Mouse (Mus musculus) brown adipose tissue, adult 24 weeks (tissue): ENCODE measurements around the gene Gm20388. TPM values are rescaled to one million over a fixed set of nuclear protein-coding genes. Genes with fewer than 3 reads are reported as not detected.
A peak's percentile ranks its signal among the peaks of the same experiment; 100 is the strongest.

Source experiments
- H3K27ac ChIP-seq: fragments of 200-500 bp; replicated peaks from 2 replicates; pipeline ENCODE4 v1.5.1; 2012; ENCODE audit warnings: low read depth, mild to moderate bottlenecking, low read length
- H3K4me1 ChIP-seq: fragments of 200-500 bp; 2 replicates; pipeline ENCODE4 v1.6.1; 2012; ENCODE audit warnings: low read length, mixed read lengths; ENCODE audit not compliant: control insufficient read depth, insufficient read depth, insufficient read length
- H3K4me3 ChIP-seq: fragments of 200-500 bp; 2 replicates; pipeline ENCODE4 v1.5.1; 2012; ENCODE audit warnings: low read depth, mild to moderate bottlenecking, low read length, moderate library complexity; ENCODE audit not compliant: insufficient read depth
- polyA plus RNA-seq: library from polyadenylated mRNA; stranded (reverse); fragments of >200 nt; gene quantifications from 2 replicates; pipeline ENCODE4 v1.2.4, GENCODE M21; 2012; ENCODE audit not compliant: missing spikeins, insufficient read depth, insufficient read length

Gm20388 gene
- polyA plus RNA-seq, 1 experiment = 44.7 TPM

DNA sequence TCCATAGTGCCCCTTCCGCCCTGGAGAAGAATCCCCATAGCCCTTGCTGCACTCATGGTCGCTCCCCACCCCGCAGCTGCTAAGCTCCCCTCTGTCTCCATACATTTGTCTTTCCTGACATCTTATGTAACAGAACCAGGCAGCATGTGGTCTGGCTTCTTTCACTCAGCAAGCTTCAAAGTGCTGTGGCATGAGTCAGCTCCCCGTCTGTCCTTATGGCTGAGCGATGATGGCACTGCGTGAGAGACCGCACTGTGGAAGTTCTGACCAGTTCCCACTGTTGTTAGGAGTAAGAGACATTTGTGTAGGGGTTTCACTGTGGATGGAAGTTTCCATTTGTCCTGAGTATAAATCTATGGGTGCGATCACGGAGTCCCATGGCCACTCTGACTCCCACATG is 2270.8 kb downstream of the Gm20388 start:
- H3K27ac ChIP-seq = no peak overlapping the region
- peaks cover 6% of the 10 kb centered on the region; the same call in 1 of the 2 replicates for H3K4me1 ChIP-seq
- H3K4me3 ChIP-seq = no peak overlapping the region

DNA sequence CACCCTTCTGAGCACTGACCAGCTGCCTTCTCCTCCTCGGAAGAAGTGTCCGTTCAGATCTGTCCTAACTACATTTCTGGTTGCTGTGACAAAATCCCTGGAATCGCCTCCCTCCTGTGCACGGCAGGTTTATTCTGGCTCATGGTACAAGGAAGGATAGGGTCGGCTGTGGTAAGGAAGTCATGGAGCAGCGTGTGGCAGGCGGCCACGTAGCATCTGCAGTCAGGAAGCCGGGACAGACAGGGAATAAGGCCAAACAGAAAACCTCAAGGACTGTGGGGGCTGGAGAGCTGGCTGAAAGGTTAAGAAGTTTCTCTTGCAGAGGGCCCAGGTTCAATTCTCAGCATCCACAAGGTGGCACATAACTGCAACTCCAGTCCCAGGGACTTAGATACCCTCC is 2271.3 kb downstream of the Gm20388 start:
- Histone ChIP-seq H3K27ac (no peak overlapping the region), H3K4me1 (peaks cover 6% of the 10 kb centered on the region; the same call in 1 of the 2 replicates), H3K4me3 (no peak overlapping the region)

DNA sequence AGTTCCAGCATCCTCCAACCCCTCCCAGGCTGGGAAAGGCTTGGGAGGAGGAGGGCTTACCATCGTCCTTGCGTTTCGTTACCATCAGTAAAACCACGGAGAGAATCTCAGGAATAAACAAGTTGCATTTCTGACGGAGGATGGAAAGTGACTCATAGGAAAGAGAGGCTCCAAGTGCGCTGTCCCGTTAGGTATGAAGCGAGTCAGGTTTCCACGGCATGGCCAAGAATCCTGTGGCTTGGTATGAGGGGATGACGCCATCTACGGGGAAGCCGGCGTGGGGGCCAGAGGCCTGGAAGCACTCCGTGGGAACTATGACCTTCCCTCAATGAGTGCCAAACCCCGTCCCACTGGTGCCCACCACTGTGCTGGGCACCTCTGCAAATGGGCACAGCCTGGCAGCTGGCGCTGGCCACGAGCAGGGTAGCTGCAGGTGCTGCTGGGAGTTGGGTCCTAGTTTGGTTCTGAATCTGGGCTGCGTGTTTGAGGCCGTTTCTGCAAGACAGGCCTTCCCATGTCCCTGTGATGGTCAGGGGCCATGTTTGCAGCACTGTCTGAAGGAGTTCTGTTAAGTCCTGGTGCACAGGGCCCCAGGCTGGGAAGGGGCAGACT is 2275.8 kb downstream of the Gm20388 start:
- Histone ChIP-seq H3K27ac (no peak overlapping the region), H3K4me3 (no peak overlapping the region), H3K4me1 (peaks cover 4% of the 10 kb centered on the region)

DNA sequence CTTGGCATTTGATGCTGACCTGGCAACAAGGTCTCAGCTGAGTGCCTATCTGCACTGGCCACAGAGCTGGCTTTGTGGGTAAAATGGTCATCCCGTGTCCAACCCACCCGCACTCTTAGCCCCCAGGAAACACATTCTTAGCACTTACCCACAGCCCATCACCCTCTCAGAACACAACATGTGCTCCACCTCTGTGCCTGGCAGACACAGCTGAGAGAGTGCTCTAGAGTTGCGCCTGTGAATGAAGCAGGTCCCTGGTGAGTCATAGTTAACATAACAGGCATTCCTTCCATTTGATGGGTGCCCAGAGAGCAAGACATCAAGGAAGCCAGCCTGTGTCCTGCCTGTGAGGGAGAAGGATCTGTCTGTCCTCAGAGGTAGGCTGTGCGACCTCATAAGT is 2276.6 kb downstream of the Gm20388 start:
- Histone ChIP-seq H3K4me3 (no peak overlapping the region), H3K4me1 (peaks cover 4% of the 10 kb centered on the region), H3K27ac (no peak overlapping the region)

DNA sequence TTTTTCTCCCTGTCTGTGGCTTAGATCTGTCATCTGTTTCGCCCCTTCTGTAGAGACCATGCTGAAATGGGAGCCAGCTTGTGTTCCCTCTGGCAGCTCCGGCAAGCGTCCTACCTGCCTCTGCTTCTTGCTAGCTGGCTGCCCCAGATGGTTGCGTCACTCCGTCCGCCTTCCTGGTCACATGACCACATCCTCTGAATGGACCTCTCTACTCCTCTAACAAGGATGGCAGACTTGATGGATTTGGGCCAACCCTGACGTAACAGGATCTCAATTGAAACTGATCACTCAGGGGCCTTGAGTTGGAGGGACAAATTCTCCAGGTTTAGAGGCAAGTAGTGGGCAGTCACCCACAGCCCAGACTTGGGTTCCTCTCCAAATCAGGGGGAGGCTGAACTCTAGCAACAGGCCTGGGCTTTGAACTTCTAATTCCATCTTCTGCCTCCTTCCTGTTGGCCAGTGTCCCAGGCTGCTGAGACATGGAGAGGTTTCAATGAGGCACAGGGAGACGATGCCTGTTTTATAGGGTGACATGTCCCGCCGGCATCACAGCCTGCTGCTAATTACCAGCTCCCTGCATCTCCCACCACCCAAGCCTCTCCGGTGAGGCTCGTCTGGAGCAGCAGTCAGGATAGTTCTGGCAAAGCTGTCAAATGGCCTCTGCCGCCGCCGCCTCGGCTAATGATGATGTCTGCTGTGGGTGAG is 2279.9 kb downstream of the Gm20388 start:
- H3K27ac ChIP-seq = peak overlapping the region; percentile 51
- H3K4me1 ChIP-seq = peaks cover 4% of the 10 kb centered on the region
- no peak overlapping the region for H3K4me3 ChIP-seq

DNA sequence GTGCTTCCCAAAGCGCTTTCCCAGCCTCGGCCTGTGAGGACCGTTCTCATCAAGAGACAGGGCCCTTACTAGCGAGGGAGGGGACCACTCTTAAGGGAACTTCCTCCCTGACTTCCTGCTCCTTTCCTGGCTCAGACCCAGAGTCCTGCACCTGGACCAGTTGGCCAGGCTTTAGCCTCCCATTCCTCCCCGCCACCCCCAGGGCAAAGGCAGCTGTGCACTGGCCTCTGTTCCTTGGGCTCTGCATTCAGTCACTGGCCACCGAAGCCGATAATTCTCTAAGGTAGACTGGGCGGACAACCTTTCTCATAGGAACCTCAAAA is 2280.4 kb downstream of the Gm20388 start:
- H3K4me3 ChIP-seq = no peak overlapping the region
- H3K4me1 ChIP-seq = peaks cover 4% of the 10 kb centered on the region
- H3K27ac ChIP-seq = peak overlapping the region; percentile 51; the same call in 1 of the 2 replicates

DNA sequence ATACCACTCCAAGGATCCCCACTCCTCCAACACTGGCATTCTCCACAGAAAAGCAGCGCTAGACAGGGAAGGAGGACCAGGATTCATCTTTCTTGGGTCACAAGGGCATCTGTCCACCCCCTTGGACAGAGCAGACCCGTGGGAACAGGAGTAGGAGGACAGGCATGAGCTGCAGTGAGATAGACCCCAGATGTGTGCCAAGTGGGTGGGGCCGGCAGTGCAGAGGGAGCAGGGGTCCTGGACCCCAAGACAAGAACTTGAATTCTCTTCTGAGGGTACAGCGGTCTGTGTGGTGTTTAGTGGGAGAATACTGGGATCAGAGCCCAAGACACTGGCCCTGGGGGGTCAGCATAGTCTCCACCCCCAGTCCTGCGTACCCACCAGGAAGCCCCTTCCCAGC is 2282.1 kb downstream of the Gm20388 start:
- Histone ChIP-seq H3K4me3 (no peak overlapping the region), H3K4me1 (peaks cover 4% of the 10 kb centered on the region), H3K27ac (no peak overlapping the region)

DNA sequence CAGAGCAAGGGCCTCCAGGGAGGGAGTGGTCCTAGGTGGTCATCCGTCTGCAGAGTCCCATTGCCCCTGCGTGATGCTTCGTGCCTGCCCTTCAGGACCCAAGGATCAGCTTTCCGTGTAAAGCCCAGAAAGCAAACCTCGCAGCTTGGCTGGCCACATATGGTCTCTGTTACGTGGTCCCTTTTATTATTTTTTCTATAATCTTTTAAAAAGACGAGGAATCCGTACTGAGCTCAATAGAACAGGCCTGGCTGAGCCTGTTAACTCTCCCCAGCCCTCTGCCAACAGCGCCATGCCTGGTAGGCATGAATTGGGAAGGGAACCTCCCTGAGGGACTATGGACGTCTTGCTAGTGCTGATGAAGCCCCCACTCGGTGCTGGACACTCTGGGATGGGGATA is 2282.9 kb downstream of the Gm20388 start:
- Histone ChIP-seq H3K27ac (no peak overlapping the region; the same call in 1 of the 2 replicates), H3K4me3 (no peak overlapping the region), H3K4me1 (peaks cover 4% of the 10 kb centered on the region)

DNA sequence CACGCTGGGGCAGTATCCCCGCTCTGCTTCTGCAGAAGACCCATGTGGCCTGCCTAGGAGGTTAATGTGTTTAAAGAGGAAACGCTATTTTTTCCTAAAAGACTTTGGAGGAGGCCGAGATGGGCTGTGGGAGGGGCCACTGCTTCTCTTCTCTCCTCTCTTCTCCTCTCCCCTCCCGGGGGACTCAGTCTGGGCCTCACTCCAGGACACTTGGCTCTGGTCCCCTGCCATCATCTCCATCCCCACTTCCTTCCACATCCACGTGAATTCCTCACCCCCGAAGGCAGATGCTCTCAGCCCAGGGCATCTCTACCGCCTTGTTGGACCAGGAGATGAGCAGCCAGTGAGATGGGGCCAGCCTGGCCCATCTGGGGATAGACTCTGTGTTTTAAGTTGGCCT is 2283.8 kb downstream of the Gm20388 start:
- no peak overlapping the region for H3K4me3 ChIP-seq
- peaks cover 4% of the 10 kb centered on the region for H3K4me1 ChIP-seq
- H3K27ac ChIP-seq = no peak overlapping the region; the same call in 1 of the 2 replicates

DNA sequence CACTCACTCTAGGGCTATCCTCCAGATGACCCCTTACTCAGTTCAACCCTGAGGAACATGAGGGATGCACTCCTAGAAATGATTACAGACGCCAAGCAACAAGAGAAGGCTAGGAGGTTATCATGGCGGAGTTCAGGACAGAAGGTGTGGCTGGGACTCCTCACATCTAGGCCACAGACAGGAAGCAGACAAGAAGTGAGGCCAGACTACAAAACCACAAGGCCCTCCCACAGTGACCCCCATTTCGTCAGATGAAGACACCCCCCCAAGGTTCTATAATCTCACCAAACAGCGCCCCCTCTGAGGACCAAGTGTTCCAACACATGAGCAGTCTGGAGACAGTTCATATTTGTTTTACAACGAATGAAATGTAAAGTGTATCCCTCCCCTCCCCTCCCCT is 2286.7 kb downstream of the Gm20388 start:
- Histone ChIP-seq H3K27ac (no peak overlapping the region), H3K4me3 (no peak overlapping the region), H3K4me1 (no peaks in the 10 kb centered on the region; the same call in 1 of the 2 replicates)

DNA sequence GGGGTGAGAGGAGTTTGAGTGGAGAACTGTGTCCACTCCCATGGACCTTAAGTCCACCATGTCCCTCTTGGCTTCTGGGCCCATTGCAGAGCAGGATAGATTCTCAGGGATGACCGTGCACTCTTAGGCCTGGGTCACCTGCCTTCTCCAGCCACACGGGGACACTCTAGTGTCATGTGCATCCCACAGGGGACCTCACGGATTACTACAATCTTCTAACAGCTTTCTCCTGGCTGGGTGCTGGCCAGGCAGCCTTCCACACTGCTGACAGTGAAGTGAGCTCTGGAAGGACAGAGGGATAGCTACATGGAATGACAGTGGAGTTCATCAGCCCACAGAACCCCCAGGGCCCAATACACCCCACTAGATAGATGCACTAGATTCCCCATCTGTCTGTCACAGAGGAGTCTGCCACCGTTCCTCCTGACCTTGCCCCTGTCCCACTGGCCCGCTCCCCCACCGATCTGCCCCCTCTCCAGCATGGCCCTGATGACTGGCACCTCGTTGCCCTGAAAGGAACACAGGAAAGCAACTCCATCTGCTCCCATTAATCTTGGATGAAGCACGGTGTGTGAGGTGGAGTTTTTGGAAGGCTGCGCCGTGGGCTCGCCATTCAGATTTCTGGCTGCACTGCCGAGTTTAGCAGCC is 2287.9 kb downstream of the Gm20388 start:
- Histone ChIP-seq H3K4me1 (no peaks in the 10 kb centered on the region; the same call in 1 of the 2 replicates), H3K4me3 (no peak overlapping the region), H3K27ac (no peak overlapping the region)

DNA sequence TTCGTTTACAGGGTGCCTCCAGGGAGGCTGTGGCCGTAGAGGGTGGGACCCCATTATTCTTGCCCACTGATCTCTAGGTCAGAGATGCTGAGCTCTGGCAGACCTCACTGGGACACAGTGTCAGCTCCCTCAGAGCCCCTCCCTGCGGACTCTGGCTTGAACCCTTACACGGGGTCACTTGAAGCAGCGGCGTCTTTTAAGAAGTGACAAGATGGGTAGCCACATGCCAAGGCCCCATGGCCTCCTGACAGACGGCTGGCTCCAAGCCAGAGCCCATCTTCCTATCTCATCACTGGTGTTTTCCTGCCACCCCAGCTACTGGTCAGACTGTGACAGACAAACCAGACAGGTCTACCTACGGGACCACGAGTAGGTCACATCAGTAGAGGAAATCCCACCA is 2288.6 kb downstream of the Gm20388 start:
- Histone ChIP-seq H3K4me1 (no peaks in the 10 kb centered on the region), H3K27ac (no peak overlapping the region), H3K4me3 (no peak overlapping the region)

DNA sequence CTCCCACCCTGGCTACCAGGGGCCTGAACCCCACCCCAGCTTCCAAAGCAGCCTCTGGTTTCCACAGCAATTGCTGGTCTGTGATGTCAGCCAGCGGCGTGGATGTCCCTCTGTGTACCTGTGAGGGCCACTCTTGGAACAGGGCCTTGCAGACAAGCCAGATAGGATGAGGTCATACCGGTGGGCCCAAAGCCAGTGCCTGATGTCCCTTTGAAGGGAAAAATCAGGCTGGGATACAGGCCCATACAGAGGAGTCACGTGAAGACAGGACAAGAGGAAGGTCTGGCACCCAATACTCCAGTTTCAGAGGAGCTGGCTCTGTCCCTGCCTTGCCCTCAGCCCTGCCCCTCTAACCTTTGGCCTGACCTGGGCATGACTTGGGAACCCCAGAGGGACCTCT is 2289.2 kb downstream of the Gm20388 start:
- Histone ChIP-seq H3K4me1 (no peaks in the 10 kb centered on the region), H3K4me3 (no peak overlapping the region), H3K27ac (no peak overlapping the region)

DNA sequence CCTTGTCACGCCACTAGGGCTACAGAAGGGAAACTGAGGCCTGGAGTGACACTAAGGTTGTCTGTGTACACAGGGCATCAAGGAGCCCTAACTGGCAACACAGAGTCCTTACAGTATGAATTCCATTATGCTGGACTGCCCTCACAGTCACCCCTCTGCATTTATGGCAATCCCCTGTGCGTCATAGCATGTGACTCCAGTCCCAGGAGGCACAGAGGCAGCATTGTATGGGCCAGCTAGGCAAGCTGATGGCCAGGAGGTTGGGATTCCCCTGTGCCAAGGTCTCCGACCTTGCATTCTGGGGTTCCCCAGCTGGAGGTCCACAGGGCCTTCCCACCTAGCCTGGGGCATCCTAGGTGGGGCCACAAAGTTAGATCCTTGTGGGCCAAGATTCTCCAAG is 2300.9 kb downstream of the Gm20388 start:
- no peak overlapping the region for H3K27ac ChIP-seq
- H3K4me3 ChIP-seq = no peak overlapping the region
- no peaks in the 10 kb centered on the region for H3K4me1 ChIP-seq

DNA sequence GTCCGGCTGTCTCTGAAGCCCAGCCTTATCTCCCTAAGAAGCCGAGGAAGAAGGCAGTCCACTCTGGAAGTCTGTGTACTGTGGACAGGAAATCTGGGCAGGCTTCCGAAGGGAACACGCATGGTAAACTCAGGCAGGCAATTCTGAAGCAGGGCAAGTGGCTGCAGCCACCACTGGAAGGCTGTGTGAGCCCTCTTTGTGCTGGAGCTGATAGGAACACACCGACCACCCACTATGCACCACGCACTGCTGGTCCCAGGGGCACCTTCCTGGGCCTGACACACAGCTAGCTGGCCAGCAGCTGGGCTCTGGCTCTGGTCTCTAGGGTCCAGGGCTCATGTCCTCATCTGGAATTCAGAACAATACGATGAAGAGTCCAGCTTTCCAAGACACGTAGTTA is 2305.0 kb downstream of the Gm20388 start:
- Histone ChIP-seq H3K27ac (no peak overlapping the region), H3K4me1 (no peaks in the 10 kb centered on the region), H3K4me3 (no peak overlapping the region)

DNA sequence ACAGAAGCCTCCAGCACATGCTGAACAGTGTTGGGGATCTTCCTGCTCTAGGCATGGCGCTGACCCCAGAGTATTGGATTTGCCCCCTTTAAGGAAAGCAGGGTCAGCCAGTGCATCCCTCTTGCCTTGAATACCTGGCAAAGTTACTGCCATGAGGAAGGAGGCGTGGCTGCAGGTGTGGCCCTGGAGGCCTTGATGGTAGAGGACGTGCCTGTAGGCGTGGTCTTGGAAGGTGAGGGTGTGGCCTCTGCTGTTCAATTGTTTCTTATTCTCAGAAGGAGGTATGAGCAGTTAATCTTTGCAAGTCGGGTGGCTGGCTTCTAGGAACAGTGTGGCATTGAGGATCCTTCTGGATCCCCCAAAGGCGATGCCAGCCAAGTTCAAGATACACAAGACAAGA is 2305.8 kb downstream of the Gm20388 start:
- Histone ChIP-seq H3K4me3 (no peak overlapping the region), H3K4me1 (no peaks in the 10 kb centered on the region), H3K27ac (no peak overlapping the region)
